Mouse (Mus musculus): ENCODE results near the gene Ip6k2. TPM values are rescaled to one million over a fixed set of nuclear protein-coding genes. Genes with fewer than 3 reads are reported as not detected.
A peak's percentile ranks its signal among the peaks of the same experiment; 100 is the strongest.

The Ip6k2 gene
- total and polyA plus RNA-seq, 3 experiments, result 21.3 to 33.7 TPM; not detected in 1

GRCm38 (mm10) chr9:108852976-108853375, 69.4 kb downstream of the Ip6k2 start, which contains the start of gene Slc26a6:
Slc26a6 (plus strand) TSS chr9:108853283.
- Histone ChIP-seq H3K36me3 (ENCODE audit: control insufficient read depth in 1 of 2, insufficient read depth in 2 of 2, low read length in 2 of 2) (peaks cover 0 to 6% of the 10 kb centered on the region in 2 experiments; a peak in 2 of 4 replicates), H3K4me1 (ENCODE audit: control insufficient read depth in 1 of 2, insufficient read depth in 2 of 2, low read length in 2 of 2) (peaks cover 0 to 8% of the 10 kb centered on the region in 2 experiments; a peak in 3 of 4 replicates), H3K9me3 (replicated peaks; ENCODE audit: insufficient read depth, low read length) (no peaks in the 10 kb centered on the region), H3K27ac (ENCODE audit: control insufficient read depth, low read depth, low read length) (peak within 1 kb of the TSS; percentile 33), H3K9ac (ENCODE audit: control insufficient read depth, low read depth, low read length, poor library complexity, severe bottlenecking) (peak within 1 kb of the TSS; percentile 66), H3K79me2 (ENCODE audit: control insufficient read depth, insufficient read depth, low read length, poor library complexity) (no peaks in the 10 kb centered on the region; the same call in 1 of the 2 replicates), H3K4me3 (ENCODE audit: control insufficient read depth in 1 of 2, insufficient read depth in 1 of 2, low read depth in 2 of 2, low read length in 2 of 2) (peak within 1 kb of the TSS; percentile 66 to 89), H3K27me3 (ENCODE audit: control insufficient read depth in 1 of 2, insufficient read depth in 2 of 2, low read length in 2 of 2) (no peaks in the 10 kb centered on the region)
- TF ChIP-seq NRF1 (IDR thresholded peaks at IDR 0.05; ENCODE audit: insufficient read depth, low read depth, low read length, poor library complexity, severe bottlenecking), result no peak
- no peak for TF ChIP-seq NELFE (IDR thresholded peaks at IDR 0.05; ENCODE audit: low read depth, low read length)
- no peak for TF ChIP-seq MEF2A (IDR thresholded peaks at IDR 0.05; ENCODE audit: extremely low read depth, insufficient replicate concordance, low read depth, low read length, poor library complexity, severe bottlenecking)
- TF ChIP-seq E2F4 (IDR thresholded peaks at IDR 0.05; ENCODE audit: borderline replicate concordance, low read depth, low read length), result no peak
- no peak for TF ChIP-seq BHLHE40 (IDR thresholded peaks at IDR 0.05; ENCODE audit: borderline replicate concordance, low read depth, low read length)
- TF ChIP-seq SIN3A (IDR thresholded peaks at IDR 0.05; ENCODE audit: low read length), result no peak
- no peak for TF ChIP-seq SMC3 (IDR thresholded peaks at IDR 0.05; ENCODE audit: low read depth, low read length)
- no peak for TF ChIP-seq USF1 (IDR thresholded peaks at IDR 0.05; ENCODE audit: low read depth, low read length)
- no peak for TF ChIP-seq MAFK (IDR thresholded peaks at IDR 0.05; ENCODE audit: borderline replicate concordance, low read depth, low read length)
- TF ChIP-seq RCOR1 (IDR thresholded peaks at IDR 0.05; ENCODE audit: low read depth, low read length), result no peak
- no peak for TF ChIP-seq ZC3H11A (IDR thresholded peaks at IDR 0.05; ENCODE audit: low read depth, low read length)
- no peak for TF ChIP-seq TCF12 (IDR thresholded peaks at IDR 0.05; ENCODE audit: low read depth, low read length)
- no peak for TF ChIP-seq ZMIZ1 (IDR thresholded peaks at IDR 0.05; ENCODE audit: low read depth, low read length)
- TF ChIP-seq CHD1 (IDR thresholded peaks at IDR 0.05; ENCODE audit: low read depth, low read length), result no peak
- TF ChIP-seq CHD2 (IDR thresholded peaks at IDR 0.05; ENCODE audit: low read length), result no peak
- TF ChIP-seq ZKSCAN1 (IDR thresholded peaks at IDR 0.05; ENCODE audit: low read depth, low read length), result no peak
- no peak for TF ChIP-seq ETS1 (IDR thresholded peaks at IDR 0.05; ENCODE audit: low read depth, low read length)
- peak; percentile 10 for DNase-seq (ENCODE audit: low read depth, low spot score)

GRCm38 (mm10) chr9:108853635-108854240, 70.1 kb downstream of the Ip6k2 start:
- H3K4me3 ChIP-seq (ENCODE audit: control insufficient read depth in 1 of 2, insufficient read depth in 1 of 2, low read depth in 2 of 2, low read length in 2 of 2), result peak overlapping the region; percentile 66 to 89
- peaks cover 0 to 8% of the 10 kb centered on the region in 2 experiments; a peak in 3 of 4 replicates for H3K4me1 ChIP-seq (ENCODE audit: control insufficient read depth in 1 of 2, insufficient read depth in 2 of 2, low read length in 2 of 2)
- H3K27ac ChIP-seq (ENCODE audit: control insufficient read depth, low read depth, low read length), result peak overlapping the region; percentile 33
- peak; percentile 98 for DNase-seq (ENCODE audit: low read depth, low spot score)
- peaks cover 0 to 6% of the 10 kb centered on the region in 2 experiments; a peak in 2 of 4 replicates for H3K36me3 ChIP-seq (ENCODE audit: control insufficient read depth in 1 of 2, insufficient read depth in 2 of 2, low read length in 2 of 2)
- no peaks in the 10 kb centered on the region; the same call in 1 of the 2 replicates for H3K79me2 ChIP-seq (ENCODE audit: control insufficient read depth, insufficient read depth, low read length, poor library complexity)
- H3K9me3 ChIP-seq (replicated peaks; ENCODE audit: insufficient read depth, low read length), result no peaks in the 10 kb centered on the region
- no peaks in the 10 kb centered on the region for H3K27me3 ChIP-seq (ENCODE audit: control insufficient read depth in 1 of 2, insufficient read depth in 2 of 2, low read length in 2 of 2)
- TF ChIP-seq TBP (IDR thresholded peaks at IDR 0.05; ENCODE audit: low read depth, low read length) (peak; percentile 54; the same call in 1 of the 2 replicates), CTCF (IDR thresholded peaks at IDR 0.05 in 2 of 3, conservative IDR thresholded peaks at IDR 0.05 in 1 of 3; ENCODE audit: control insufficient read depth in 1 of 3, insufficient read depth in 1 of 3, low read depth in 2 of 3, low read length in 3 of 3, poor library complexity in 1 of 3, severe bottlenecking in 1 of 3) (peak; percentile 47 to 78 (median 73)), MAZ (IDR thresholded peaks at IDR 0.05; ENCODE audit: low read depth, low read length) (peak; percentile 80; the same call in 1 of the 2 replicates), HCFC1 (IDR thresholded peaks at IDR 0.05; ENCODE audit: low read depth, low read length) (peak; percentile 76), MAX (IDR thresholded peaks at IDR 0.05; ENCODE audit: low read length) (no peak), ETS1 (IDR thresholded peaks at IDR 0.05; ENCODE audit: low read depth, low read length) (peak; percentile 24; the same call in 1 of the 2 replicates), MYC (IDR thresholded peaks at IDR 0.05; ENCODE audit: low read depth, low read length) (peak; percentile 64; the same call in 1 of the 2 replicates), MXI1 (IDR thresholded peaks at IDR 0.05; ENCODE audit: low read depth, low read length) (peak; percentile 82), RCOR1 (IDR thresholded peaks at IDR 0.05; ENCODE audit: low read depth, low read length) (no peak), USF1 (IDR thresholded peaks at IDR 0.05; ENCODE audit: low read depth, low read length) (no peak), NELFE (IDR thresholded peaks at IDR 0.05; ENCODE audit: low read depth, low read length) (no peak; the same call in 1 of the 2 replicates), SIN3A (IDR thresholded peaks at IDR 0.05; ENCODE audit: low read length) (peak; percentile 94), EP300 (IDR thresholded peaks at IDR 0.05; ENCODE audit: low read depth in 1 of 2, low read length in 2 of 2) (no peak), JUND (IDR thresholded peaks at IDR 0.05; ENCODE audit: low read depth, low read length) (no peak), POLR2A (IDR thresholded peaks at IDR 0.05; ENCODE audit: control insufficient read depth in 1 of 2, insufficient read depth in 1 of 2, low read depth in 1 of 2, low read length in 2 of 2, poor library complexity in 1 of 2) (peak in 1 of 2 experiments; percentile 56; a peak in 1 of 4 replicates), BHLHE40 (IDR thresholded peaks at IDR 0.05; ENCODE audit: borderline replicate concordance, low read depth, low read length) (no peak), NRF1 (IDR thresholded peaks at IDR 0.05; ENCODE audit: insufficient read depth, low read depth, low read length, poor library complexity, severe bottlenecking) (no peak), RAD21 (IDR thresholded peaks at IDR 0.05; ENCODE audit: low read depth, low read length) (peak; percentile 25), ELF1 (IDR thresholded peaks at IDR 0.05; ENCODE audit: low read depth, low read length) (peak; percentile 62)
- peak overlapping the region; percentile 66 for H3K9ac ChIP-seq (ENCODE audit: control insufficient read depth, low read depth, low read length, poor library complexity, severe bottlenecking)
